In genomic region chr2:152029252-152030082, GRCm38 (mm10) we compare ENCODE assay signal across 8 mouse cellular contexts. TPM values are rescaled to one million over a fixed set of nuclear protein-coding genes. Genes with fewer than 3 reads are reported as not detected.
DNase-seq lines count a peak whose midpoint lies in the region; ATAC-seq lines count a peak whose summit lies in the region.

No protein-coding gene starts in this region.

- H3K4me2 ChIP-seq in hindbrain, embryonic 15.5 days, result peak overlapping the region; percentile 91

- peak; percentile 92 for ATAC-seq in hindbrain, embryonic 15.5 days (ENCODE audit: low FRiP score, low read depth)

- H3K36me3 ChIP-seq in hindbrain, embryonic 15.5 days, result no peaks in the 10 kb centered on the region

- DNase-seq in WW6 (ENCODE audit: low read depth, low spot score), result peak; percentile 80
- DNase-seq in cerebellum, postnatal 36 days, result peak; percentile 91
- peak; percentile 81 to 87 for DNase-seq in frontal cortex, postnatal 36 days (ENCODE audit: low spot score in 2 of 2)
- DNase-seq in layer of hippocampus, postnatal 36 days, result peak; percentile 82 to 83
- peak; percentile 76 for DNase-seq in lung, postnatal 25 days (ENCODE audit: low spot score)
- peak; percentile 98 for DNase-seq in retina, embryonic 14.5 days (ENCODE audit: low spot score)
- DNase-seq in thymus, postnatal 36 days, result peak; percentile 78 to 79

- no peaks in the 10 kb centered on the region for H3K27me3 ChIP-seq in hindbrain, embryonic 15.5 days

- WGBS in hindbrain, embryonic 15.5 days, result under 1% methylated on average over 54 of the region's 54 CpGs

- peak overlapping the region; percentile 62 for H3K4me3 ChIP-seq in hindbrain, embryonic 15.5 days

- H3K4me1 ChIP-seq in hindbrain, embryonic 15.5 days (replicated peaks), result peaks cover 14% of the 10 kb centered on the region

- H3K9me3 ChIP-seq in hindbrain, embryonic 15.5 days, result no peaks in the 10 kb centered on the region

- H3K9ac ChIP-seq in hindbrain, embryonic 15.5 days, result peak overlapping the region; percentile 60

- peak overlapping the region; percentile 68 for H3K27ac ChIP-seq in hindbrain, embryonic 15.5 days (replicated peaks)

RNA-seq across cellular contexts. Expression of gene Slc52a3, which starts 33.2 kb away (rescaled TPM):
- 1.4 and 1.7 TPM in 2 replicates for polyA plus RNA-seq in hindbrain, embryonic 15.5 days (2015; fragmentation: Nextera tagmentation; extraction: Ambion mirVana)
- total RNA-seq in layer of hippocampus, postnatal 36 days (2021), result 1 to 10 TPM; 2.8 to 3.0 TPM

RNA-seq across cellular contexts. Expression of gene Fam110a, which starts 49.4 kb away (rescaled TPM):
- 48.3 and 54.6 TPM in 2 replicates for polyA plus RNA-seq in hindbrain, embryonic 15.5 days (2015; fragmentation: Nextera tagmentation; extraction: Ambion mirVana)
- 1 to 10 TPM; 7.2 to 7.4 TPM for total RNA-seq in layer of hippocampus, postnatal 36 days (2021)

RNA-seq across cellular contexts. Expression of gene Scrt2, which starts 51.9 kb away (rescaled TPM):
- 10.8 and 11.1 TPM in 2 replicates for polyA plus RNA-seq in hindbrain, embryonic 15.5 days (2015; fragmentation: Nextera tagmentation; extraction: Ambion mirVana)
- total RNA-seq in layer of hippocampus, postnatal 36 days (2021), result 10 to 100 TPM; 25.1 to 27.1 TPM

Comparison
In these comparisons a context has a peak if more than half of its experiments do, and no peak if none do; other contexts are left out.
1. Peak in every context shown above with its lines: DNase-seq, ATAC-seq, H3K4me3 ChIP-seq and H3K27ac ChIP-seq.